Mouse (Mus musculus) stomach, embryonic 14.5 days (tissue): ENCODE measurements around the gene Nop9. TPM values are rescaled to one million over a fixed set of nuclear protein-coding genes. Genes with fewer than 3 reads are reported as not detected.

Experiments used
- ATAC-seq: fragments of 200-750 bp; cut with Nextera tagmentation; 2 replicates; pipeline ENCODE4 v1.8.0; 2017; ENCODE audit warnings: low read depth, moderate TSS enrichment; ENCODE audit not compliant: insufficient number of reproducible peaks, insufficient read depth, low FRiP score
- H3K27ac ChIP-seq: fragments of 300-500 bp; sonication (generic); 2 replicates; pipeline ENCODE4 v1.5.1; 2014; ENCODE audit warnings: mild to moderate bottlenecking, low read length, moderate library complexity, mixed read lengths
- H3K27me3 ChIP-seq: fragments of 300-500 bp; sonication (generic); 2 replicates; pipeline ENCODE4 v1.6.1; 2014; ENCODE audit warnings: low read length, control low read depth, mixed read lengths; ENCODE audit not compliant: control insufficient read depth, insufficient read depth
- H3K36me3 ChIP-seq: fragments of 300-500 bp; sonication (generic); 2 replicates; pipeline ENCODE4 v1.6.1; 2014; ENCODE audit warnings: mild to moderate bottlenecking, control low read depth, low read length, moderate library complexity, mixed read lengths; ENCODE audit not compliant: control insufficient read depth, insufficient read depth
- H3K4me1 ChIP-seq: fragments of 300-500 bp; sonication (generic); 2 replicates; pipeline ENCODE4 v1.6.1; 2014; ENCODE audit warnings: low read length, control low read depth, mixed read lengths; ENCODE audit not compliant: control insufficient read depth, insufficient read depth
- H3K4me2 ChIP-seq: fragments of 300-500 bp; sonication (generic); replicated peaks from 2 replicates; pipeline ENCODE4 v1.6.1; 2014; ENCODE audit warnings: low read depth, low read length, control low read depth
- H3K4me3 ChIP-seq: fragments of 300-500 bp; sonication (generic); 2 replicates; pipeline ENCODE4 v1.5.1; 2014; ENCODE audit warnings: low read depth, low read length, control low read depth
- H3K9ac ChIP-seq: fragments of 300-500 bp; sonication (generic); replicated peaks from 2 replicates; pipeline ENCODE4 v1.6.1; 2014; ENCODE audit warnings: low read depth, mild to moderate bottlenecking, control low read depth, low read length, moderate library complexity, mixed read lengths
- H3K9me3 ChIP-seq: fragments of 300-500 bp; sonication (generic); 2 replicates; pipeline ENCODE4 v1.6.1; 2016; ENCODE audit warnings: low read depth, low read length, control low read depth; ENCODE audit not compliant: control insufficient read depth
- WGBS: fragments of 180-500 bp; shearing (Covaris S2); extraction: QIAGEN DNeasy Blood & Tissue Kit; methylation state at CpG from one replicate; pipeline ENCODE4 v1.1.7; 2014; 5-methylcytosine and 5-hydroxymethylcytosine counted together
- polyA plus RNA-seq: library from polyadenylated mRNA; unstranded; fragments of >200 nt; fragmentation: Nextera tagmentation; extraction: Ambion mirVana; gene quantifications from 2 replicates; pipeline ENCODE4 v1.2.1, GENCODE M21; 2014

Nop9 gene
- polyA plus RNA-seq, 1 experiment from 2014 or later, result 36.6 TPM

DNA sequence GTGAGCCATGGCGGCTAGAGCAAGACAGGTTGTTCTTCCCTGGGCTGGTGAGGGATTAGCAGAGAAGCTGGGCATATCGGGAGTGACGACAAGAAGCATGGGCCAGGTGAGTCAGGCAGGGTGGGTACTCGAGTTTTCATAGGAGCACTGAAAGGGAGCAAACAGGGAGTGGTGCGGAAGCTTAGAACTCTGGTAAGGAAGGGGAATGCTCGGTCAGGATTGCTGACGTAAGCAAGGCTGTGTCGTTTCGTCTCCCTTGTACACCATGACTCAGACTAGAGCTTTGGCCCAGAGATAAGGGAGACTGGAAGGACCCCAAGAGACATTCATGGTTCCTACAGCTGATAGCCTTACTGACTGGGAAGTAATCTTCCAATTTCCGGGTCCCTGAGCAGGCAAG, 11.6 kb upstream of the Nop9 start:
- H3K4me1 ChIP-seq, result no peaks in the 10 kb centered on the region
- WGBS, result 68% methylated on average over 10 of the region's 10 CpGs
- no peak overlapping the region for H3K4me2 ChIP-seq
- H3K27ac ChIP-seq, result no peak overlapping the region
- no peaks in the 10 kb centered on the region for H3K27me3 ChIP-seq
- peaks cover 4% of the 10 kb centered on the region; the same call in 1 of the 2 replicates for H3K36me3 ChIP-seq
- no peak overlapping the region for H3K4me3 ChIP-seq
- H3K9me3 ChIP-seq, result no peaks in the 10 kb centered on the region
- H3K9ac ChIP-seq, result no peak overlapping the region
- ATAC-seq, result no peak

DNA sequence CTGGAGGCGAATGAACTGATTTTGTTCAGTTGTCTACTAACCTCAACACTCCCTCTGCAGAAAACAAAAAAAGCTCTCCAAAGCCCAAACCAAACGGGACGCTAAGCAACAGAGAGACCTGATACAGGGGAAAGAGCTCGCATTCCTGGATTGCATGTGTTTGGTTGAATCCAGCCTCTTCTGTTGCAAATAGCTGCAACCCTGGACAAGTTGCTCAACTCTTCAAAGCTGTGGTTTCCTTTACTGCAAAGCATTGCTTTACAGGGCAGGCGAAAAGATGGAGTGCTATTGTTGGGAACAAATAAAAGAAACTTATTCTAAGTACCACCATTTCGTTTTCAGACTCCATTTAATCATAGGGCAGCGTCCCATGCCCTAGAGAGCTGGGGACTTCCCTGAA, 10.6 kb upstream of the Nop9 start:
- no peaks in the 10 kb centered on the region for H3K4me1 ChIP-seq
- H3K9ac ChIP-seq, result no peak overlapping the region
- WGBS, result 64% methylated on average over 7 of the region's 7 CpGs
- no peaks in the 10 kb centered on the region for H3K9me3 ChIP-seq
- no peak for ATAC-seq
- no peak overlapping the region for H3K27ac ChIP-seq
- H3K27me3 ChIP-seq, result no peaks in the 10 kb centered on the region
- H3K36me3 ChIP-seq, result peaks cover 13% of the 10 kb centered on the region; the same call in 1 of the 2 replicates
- H3K4me3 ChIP-seq, result no peak overlapping the region
- H3K4me2 ChIP-seq, result no peak overlapping the region

GRCm38 (mm10) chr14:55735334-55735733, 10.2 kb upstream of the Nop9 start:
- H3K4me3 ChIP-seq, result no peak overlapping the region
- H3K9me3 ChIP-seq, result no peaks in the 10 kb centered on the region
- WGBS, result 23% methylated on average over 3 of the region's 3 CpGs
- H3K4me1 ChIP-seq, result no peaks in the 10 kb centered on the region
- no peak for ATAC-seq
- no peaks in the 10 kb centered on the region for H3K27me3 ChIP-seq
- no peak overlapping the region for H3K4me2 ChIP-seq
- peaks cover 18% of the 10 kb centered on the region; the same call in 1 of the 2 replicates for H3K36me3 ChIP-seq
- H3K27ac ChIP-seq, result no peak overlapping the region
- H3K9ac ChIP-seq, result no peak overlapping the region

DNA sequence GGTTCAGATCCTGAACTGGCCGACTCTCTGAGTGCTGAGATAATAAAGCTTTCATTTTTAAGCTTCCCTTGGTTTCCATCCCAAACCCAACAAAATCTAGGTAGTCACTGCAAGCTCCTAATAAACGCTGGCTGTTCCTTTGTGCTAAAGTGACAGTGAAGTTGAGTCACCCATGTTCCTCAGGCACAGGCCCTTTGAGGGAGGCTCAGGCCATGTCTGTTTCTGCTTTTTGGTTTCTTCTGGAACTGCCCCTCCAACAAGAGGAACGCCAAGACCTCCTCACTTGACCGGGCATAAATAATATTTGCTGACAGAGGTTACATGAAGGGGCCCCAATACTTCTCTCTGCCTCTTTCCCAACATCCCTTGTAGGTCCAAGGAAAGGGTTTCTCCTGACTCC, 9.7 kb upstream of the Nop9 start:
- peaks cover 22% of the 10 kb centered on the region; the same call in 1 of the 2 replicates for H3K36me3 ChIP-seq
- no peak for ATAC-seq
- H3K4me2 ChIP-seq, result no peak overlapping the region
- H3K27me3 ChIP-seq, result no peaks in the 10 kb centered on the region
- no peak overlapping the region for H3K27ac ChIP-seq
- no peaks in the 10 kb centered on the region for H3K9me3 ChIP-seq
- no peaks in the 10 kb centered on the region for H3K4me1 ChIP-seq
- no peak overlapping the region for H3K9ac ChIP-seq
- H3K4me3 ChIP-seq, result no peak overlapping the region
- 78% methylated on average over 4 of the region's 4 CpGs for WGBS

GRCm38 (mm10) chr14:55737086-55737687, 8.3 kb upstream of the Nop9 start:
- Histone ChIP-seq H3K27me3 (no peaks in the 10 kb centered on the region), H3K4me1 (no peaks in the 10 kb centered on the region), H3K4me2 (no peak overlapping the region), H3K36me3 (peaks cover 28% of the 10 kb centered on the region; the same call in 1 of the 2 replicates), H3K9me3 (no peaks in the 10 kb centered on the region), H3K27ac (no peak overlapping the region), H3K4me3 (no peak overlapping the region), H3K9ac (no peak overlapping the region)
- ATAC-seq, result no peak
- WGBS, result 84% methylated on average over 9 of the region's 9 CpGs

DNA sequence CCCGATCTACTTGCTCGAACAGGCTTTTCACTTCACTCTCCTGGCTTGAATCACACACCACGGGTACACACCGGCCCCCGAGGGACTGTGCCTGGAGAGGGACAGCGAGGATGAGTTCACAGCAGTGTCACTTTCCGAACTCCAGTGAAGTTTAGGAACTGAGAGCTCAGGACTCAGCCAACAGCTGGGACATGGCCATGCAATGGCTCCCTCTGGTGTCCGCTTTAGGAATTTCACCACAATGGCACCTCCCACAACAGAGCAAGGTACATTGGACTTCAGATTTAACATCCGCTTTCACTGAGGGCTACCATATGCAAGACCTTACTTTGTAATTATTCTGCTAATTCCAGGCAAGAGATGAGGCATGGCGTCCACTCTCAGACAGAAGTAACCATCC, 1.8 kb upstream of the Nop9 start:
- Histone ChIP-seq H3K36me3 (peaks cover 25% of the 10 kb centered on the region; the same call in 1 of the 2 replicates), H3K27ac (no peak overlapping the region), H3K4me1 (peaks cover 17% of the 10 kb centered on the region; the same call in 1 of the 2 replicates), H3K27me3 (no peaks in the 10 kb centered on the region), H3K4me2 (peak overlapping the region; percentile 11), H3K9me3 (no peaks in the 10 kb centered on the region), H3K9ac (no peak overlapping the region), H3K4me3 (no peak overlapping the region)
- ATAC-seq, result peak; percentile 75
- 20% methylated on average over 10 of the region's 10 CpGs for WGBS

DNA sequence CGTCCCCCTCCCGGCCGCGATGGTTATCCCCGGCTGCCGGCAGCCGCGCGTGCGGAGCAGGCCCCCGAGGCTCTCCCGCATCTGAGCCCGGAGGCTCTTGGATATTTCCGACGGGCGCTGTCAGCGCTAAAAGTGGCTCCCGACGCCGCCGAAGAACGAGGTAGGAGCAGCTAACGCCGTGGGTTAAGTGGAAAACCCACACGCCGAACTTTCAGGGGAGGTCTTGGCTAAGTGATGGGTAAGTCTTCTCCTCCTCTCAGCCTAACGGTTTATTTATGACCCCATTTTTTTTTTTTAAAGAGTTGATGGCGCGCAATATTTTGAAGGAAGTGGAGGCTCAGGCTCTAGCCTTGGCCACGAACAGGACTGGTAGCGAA, 356 bp downstream of the Nop9 start:
- H3K4me1 ChIP-seq, result peaks cover 17% of the 10 kb centered on the region; the same call in 1 of the 2 replicates
- peak overlapping the region; percentile 63 for H3K9ac ChIP-seq
- ATAC-seq, result peak; percentile 11; the same call in 1 of the 2 replicates
- H3K36me3 ChIP-seq, result peaks cover 12% of the 10 kb centered on the region
- peak overlapping the region; percentile 85 for H3K4me3 ChIP-seq
- H3K9me3 ChIP-seq, result no peaks in the 10 kb centered on the region
- WGBS, result 0% methylated on average over 31 of the region's 31 CpGs
- 0 out of 2 replicates have a peak overlapping the region, but pooled peaks have one; percentile 18 for H3K27ac ChIP-seq
- H3K27me3 ChIP-seq, result no peaks in the 10 kb centered on the region
- H3K4me2 ChIP-seq, result peak overlapping the region; percentile 97

DNA sequence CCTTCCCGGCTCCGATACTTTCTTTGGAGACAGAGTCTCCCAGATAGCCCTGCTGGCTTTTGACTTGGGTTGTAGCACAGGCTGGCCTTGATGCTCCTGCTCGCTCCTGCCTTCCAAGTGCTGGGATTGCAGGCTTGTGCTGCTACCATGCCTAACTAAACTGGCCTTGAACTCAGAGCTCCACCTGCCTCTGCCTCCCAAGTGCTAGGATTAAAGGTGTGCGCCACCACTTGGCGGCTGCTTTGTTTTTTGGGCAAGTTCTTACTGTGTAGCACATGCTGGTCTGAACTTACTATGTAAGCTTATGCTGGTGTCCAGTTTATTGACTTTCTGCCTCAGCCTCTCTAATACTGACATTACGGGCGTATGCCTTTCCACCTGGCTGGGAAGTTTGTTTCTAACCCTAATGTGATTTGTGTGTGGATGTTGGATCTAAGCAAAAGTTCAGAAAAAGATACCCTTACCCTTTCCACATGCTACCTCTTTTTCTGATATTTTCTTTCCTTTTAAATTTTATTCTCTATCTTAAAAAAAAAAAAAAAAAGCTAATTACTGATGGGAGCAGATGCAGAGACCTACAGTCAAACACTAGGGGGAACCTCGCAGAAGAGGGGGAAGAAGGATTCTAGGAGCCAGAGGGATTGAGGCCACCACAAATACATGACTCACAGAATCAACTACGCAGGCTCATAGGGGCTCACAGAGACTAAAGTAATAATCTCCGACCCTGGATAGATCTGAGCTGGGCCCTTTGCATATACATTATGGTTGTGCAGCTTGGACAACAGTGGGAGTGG, 1.8 kb downstream of the Nop9 start:
- Histone ChIP-seq H3K36me3 (peaks cover 16% of the 10 kb centered on the region), H3K9me3 (no peaks in the 10 kb centered on the region), H3K27ac (no peak overlapping the region), H3K4me2 (peak overlapping the region; percentile 97; the same call in 1 of the 2 replicates), H3K27me3 (no peaks in the 10 kb centered on the region), H3K9ac (no peak overlapping the region), H3K4me3 (no peak overlapping the region; the same call in 1 of the 2 replicates), H3K4me1 (peaks cover 17% of the 10 kb centered on the region; the same call in 1 of the 2 replicates)
- 89% methylated on average over 10 of the region's 10 CpGs for WGBS
- no peak for ATAC-seq
